8 mouse cellular contexts compared by ENCODE assay signal in genomic region chr4:107801366-107802184, GRCm38 (mm10). TPM values are rescaled to one million over a fixed set of nuclear protein-coding genes. Genes with fewer than 3 reads are reported as not detected.
DNase-seq lines count a peak whose midpoint lies in the region; ATAC-seq and TF ChIP-seq lines count a peak whose summit lies in the region.

No protein-coding gene starts in this region.

- peak; percentile 69 for ATAC-seq in limb, embryonic 14.5 days (ENCODE audit: low FRiP score, low read depth)
- peak; percentile 85 for ATAC-seq in midbrain, embryonic 15.5 days (replicated peaks)

- H3K9me3 ChIP-seq in limb, embryonic 14.5 days (ENCODE audit: control insufficient read depth, low read length): no peaks in the 10 kb centered on the region
- H3K9me3 ChIP-seq in midbrain, embryonic 15.5 days: no peaks in the 10 kb centered on the region

- peak overlapping the region; percentile 60 for H3K9ac ChIP-seq in limb, embryonic 14.5 days (ENCODE audit: low read depth, low read length, severe bottlenecking)
- peak overlapping the region; percentile 94 for H3K9ac ChIP-seq in midbrain, embryonic 15.5 days

- no peak for TF ChIP-seq POLR2A in limb, embryonic 14.5 days (IDR thresholded peaks at IDR 0.05; ENCODE audit: borderline replicate concordance, extremely low read depth, insufficient read depth, insufficient read length)

- peak overlapping the region; percentile 63 for H3K4me3 ChIP-seq in limb, embryonic 14.5 days (replicated peaks; ENCODE audit: low read length)
- peak overlapping the region; percentile 82 for H3K4me3 ChIP-seq in midbrain, embryonic 15.5 days

- 0 out of 2 replicates have a peak overlapping the region, but pooled peaks have one; percentile 48 for H3K27ac ChIP-seq in limb, embryonic 14.5 days (replicated peaks; ENCODE audit: low read depth, low read length)
- H3K27ac ChIP-seq in midbrain, embryonic 15.5 days: peak overlapping the region; percentile 99

- H3K36me3 ChIP-seq in limb, embryonic 14.5 days (ENCODE audit: control insufficient read depth, insufficient read depth, low read length): no peaks in the 10 kb centered on the region
- H3K36me3 ChIP-seq in midbrain, embryonic 15.5 days (replicated peaks): no peaks in the 10 kb centered on the region

- 1% methylated on average over 34 of the region's 41 CpGs for WGBS in limb, embryonic 14.5 days
- WGBS in midbrain, embryonic 15.5 days: 1% methylated on average over 37 of the region's 41 CpGs

- H3K4me2 ChIP-seq in limb, embryonic 14.5 days (replicated peaks; ENCODE audit: low read depth, low read length, severe bottlenecking): peak overlapping the region; percentile 75
- peak overlapping the region; percentile 70 for H3K4me2 ChIP-seq in midbrain, embryonic 15.5 days

- peaks cover 8% of the 10 kb centered on the region for H3K4me1 ChIP-seq in limb, embryonic 14.5 days (ENCODE audit: control insufficient read depth, insufficient read depth, low read length)
- peaks cover 42% of the 10 kb centered on the region for H3K4me1 ChIP-seq in midbrain, embryonic 15.5 days

- peaks cover 4% of the 10 kb centered on the region; the same call in 1 of the 2 replicates for H3K27me3 ChIP-seq in limb, embryonic 14.5 days (ENCODE audit: control insufficient read depth, insufficient read depth, low read length)
- H3K27me3 ChIP-seq in midbrain, embryonic 15.5 days (replicated peaks): no peaks in the 10 kb centered on the region

- peak; percentile 61 for DNase-seq in gastrocnemius, adult 18-20 months (ENCODE audit: low spot score)
- no peak for DNase-seq in gastrocnemius, postnatal 10 days
- DNase-seq in embryo, embryonic 11 days: peak; percentile 90
- peak; percentile 98 for DNase-seq in heart, adult 11 months
- peak; percentile 47 to 65 for DNase-seq in kidney, adult 8-10 months
- DNase-seq in limb, embryonic 14.5 days (ENCODE audit: low spot score): peak; percentile 75
- peak; percentile 67 to 74 for DNase-seq in spleen, postnatal 36 days (ENCODE audit: low spot score in 2 of 2)

RNA-seq across cellular contexts. Expression of gene Lrp8, which starts 0.5 kb away (rescaled TPM):
- under 1 TPM; 0.05 to 0.07 TPM for total RNA-seq in gastrocnemius, adult 18-20 months (2021)
- total RNA-seq in gastrocnemius, postnatal 10 days (2021): 1 to 10 TPM in 1 of 2 experiments, under 1 TPM in 1; 0.99 to 1.7 TPM
- 10.5 and 15.7 TPM in 2 replicates for polyA plus RNA-seq in limb, embryonic 14.5 days (2012; rRNA removed)
- polyA plus RNA-seq in limb, embryonic 14.5 days (2014; fragmentation: Nextera tagmentation; extraction: Ambion mirVana): 3.2 and 4.1 TPM in 2 replicates
- polyA plus RNA-seq in midbrain, embryonic 15.5 days (2015; fragmentation: Nextera tagmentation; extraction: Ambion mirVana): 70.6 and 71.3 TPM in 2 replicates
